Mouse (Mus musculus) lung, postnatal 10 days (tissue): ENCODE results near the gene Abcf1.
A peak's percentile ranks its signal among the peaks of the same experiment; 100 is the strongest.

ENCODE experiments used
- DNase-seq: peaks from one replicate; pipeline ENCODE4 v3.0.0; 2021

Gene Abcf1

GRCm38 (mm10) chr17:35918276-35919059 is 51.1 kb downstream of the Abcf1 start:
- DNase-seq: peak; percentile 68

GRCm38 (mm10) chr17:35917463-35918251 is 51.9 kb downstream of the Abcf1 start:
- DNase-seq: peak; percentile 74

- DNase-seq: peak; percentile 50
Observed at GRCm38 (mm10) chr17:35917143-35917462, 52.5 kb downstream of the Abcf1 start.

GRCm38 (mm10) chr17:35916297-35917142 is 53.0 kb downstream of the Abcf1 start, which contains the start of the genes Mrps18b and Ppp1r10:
Mrps18b (minus strand) TSS chr17:35916389.
Ppp1r10 (plus strand) TSS chr17:35916434.
- peak; percentile 99 for DNase-seq

- DNase-seq: no peak
Observed at GRCm38 (mm10) chr17:35915538-35916296, 53.8 kb downstream of the Abcf1 start.

- no peak for DNase-seq
Observed at GRCm38 (mm10) chr17:35914975-35915374, 54.6 kb downstream of the Abcf1 start.

- peak; percentile 99 for DNase-seq
Observed at GRCm38 (mm10) chr17:35909919-35910369, 59.6 kb downstream of the Abcf1 start, which contains the start of gene Atat1. Atat1 (minus strand) TSS chr17:35910075.

GRCm38 (mm10) chr17:35909186-35909918 is 60.2 kb downstream of the Abcf1 start:
- no peak for DNase-seq

GRCm38 (mm10) chr17:35907609-35908008 is 62.0 kb downstream of the Abcf1 start:
- DNase-seq: no peak
